Mouse (Mus musculus) midbrain, embryonic 13.5 days (tissue): ENCODE measurements at regions not wholly inside any gene's neighbourhood (a gene's known extent, or its start where the extent isn't known, plus 50 kb on each side); places are given as distances from the start of the nearest gene placed in this dataset.

Experiments used
- ATAC-seq: fragments of 200-750 bp; cut with Nextera tagmentation; 2 replicates; pipeline ENCODE4 v1.8.0; 2017; ENCODE audit warnings: mild to moderate bottlenecking, moderate TSS enrichment, moderate library complexity
- H3K27ac ChIP-seq: fragments of 300-500 bp; sonication (generic); 2 replicates; pipeline ENCODE4 v1.5.1; 2015; ENCODE audit warnings: inconsistent platforms, mild to moderate bottlenecking, moderate library complexity
- H3K27me3 ChIP-seq: fragments of 300-500 bp; sonication (generic); 2 replicates; pipeline ENCODE4 v1.6.1; 2015; ENCODE audit warnings: mild to moderate bottlenecking, inconsistent platforms
- H3K36me3 ChIP-seq: fragments of 300-500 bp; sonication (generic); 2 replicates; pipeline ENCODE4 v1.6.1; 2015; ENCODE audit warnings: mild to moderate bottlenecking, inconsistent platforms
- H3K4me1 ChIP-seq: fragments of 300-500 bp; sonication (generic); replicated peaks from 2 replicates; pipeline ENCODE4 v1.6.1; 2015; ENCODE audit warnings: inconsistent platforms
- H3K4me2 ChIP-seq: fragments of 300-500 bp; sonication (generic); replicated peaks from 2 replicates; pipeline ENCODE4 v1.6.1; 2015; ENCODE audit warnings: moderate library complexity, mild to moderate bottlenecking, inconsistent platforms
- H3K4me3 ChIP-seq: fragments of 300-500 bp; sonication (generic); replicated peaks from 2 replicates; pipeline ENCODE4 v1.5.1; 2015; ENCODE audit warnings: mild to moderate bottlenecking, inconsistent platforms
- H3K9ac ChIP-seq: fragments of 300-500 bp; sonication (generic); replicated peaks from 2 replicates; pipeline ENCODE4 v1.6.1; 2015; ENCODE audit warnings: mild to moderate bottlenecking, inconsistent platforms
- H3K9me3 ChIP-seq: fragments of 300-500 bp; sonication (generic); 2 replicates; pipeline ENCODE4 v1.6.1; 2016; ENCODE audit warnings: mild to moderate bottlenecking, inconsistent platforms
- WGBS: fragments of 180-500 bp; shearing (Covaris S2); methylation state at CpG from one replicate; pipeline ENCODE4 v1.1.7; 2015; 5-methylcytosine and 5-hydroxymethylcytosine counted together

- no peak for ATAC-seq
- no peaks in the 10 kb centered on the region for H3K9me3 ChIP-seq
- no peak overlapping the region for H3K4me2 ChIP-seq
- 89% methylated on average over 4 of the region's 4 CpGs for WGBS
- no peak overlapping the region for H3K27ac ChIP-seq
- no peak overlapping the region for H3K9ac ChIP-seq
- H3K27me3 ChIP-seq: no peaks in the 10 kb centered on the region
- no peak overlapping the region for H3K4me3 ChIP-seq
- no peaks in the 10 kb centered on the region for H3K36me3 ChIP-seq
- H3K4me1 ChIP-seq: 0 out of 2 replicates have a peak, but pooled peaks cover 3% of the 10 kb centered on the region
Observed at GRCm38 (mm10) chr13:52741371-52741770, 158.4 kb downstream of the Syk start.

GRCm38 (mm10) chr13:52756005-52756404 is 173.0 kb downstream of the Syk start:
- no peak overlapping the region for H3K9ac ChIP-seq
- H3K36me3 ChIP-seq: no peaks in the 10 kb centered on the region
- whole genome bisulfite sequencing: 64% methylated on average over 10 of the region's 10 CpGs
- peak; percentile 63 for ATAC-seq
- 0 out of 2 replicates have a peak, but pooled peaks cover 4% of the 10 kb centered on the region for H3K27me3 ChIP-seq
- no peak overlapping the region for H3K27ac ChIP-seq
- no peaks in the 10 kb centered on the region for H3K9me3 ChIP-seq
- 0 out of 2 replicates have a peak, but pooled peaks cover 7% of the 10 kb centered on the region for H3K4me1 ChIP-seq
- H3K4me3 ChIP-seq: no peak overlapping the region
- H3K4me2 ChIP-seq: no peak overlapping the region

- peaks cover 16% of the 10 kb centered on the region for H3K4me1 ChIP-seq
- H3K4me2 ChIP-seq: 0 out of 2 replicates have a peak overlapping the region, but pooled peaks have one; percentile 14
- no peaks in the 10 kb centered on the region for H3K9me3 ChIP-seq
- no peak overlapping the region for H3K9ac ChIP-seq
- H3K4me3 ChIP-seq: no peak overlapping the region
- H3K27me3 ChIP-seq: no peaks in the 10 kb centered on the region
- no peaks in the 10 kb centered on the region for H3K36me3 ChIP-seq
- H3K27ac ChIP-seq: no peak overlapping the region
- WGBS: 43% methylated on average over 13 of the region's 13 CpGs
- peak; percentile 60; the same call in 1 of the 2 replicates for ATAC-seq
Observed at GRCm38 (mm10) chr13:52765508-52766181, 163.8 kb downstream of the Auh start.

- no peak for ATAC-seq
- Histone ChIP-seq H3K27me3 (no peaks in the 10 kb centered on the region), H3K9me3 (no peaks in the 10 kb centered on the region), H3K9ac (no peak overlapping the region), H3K4me3 (no peak overlapping the region), H3K4me1 (peaks cover 16% of the 10 kb centered on the region), H3K27ac (no peak overlapping the region), H3K4me2 (no peak overlapping the region), H3K36me3 (no peaks in the 10 kb centered on the region)
- WGBS: 94% methylated on average over 2 of the region's 2 CpGs
Observed at GRCm38 (mm10) chr13:52766236-52766635, 163.2 kb downstream of the Auh start.

- Histone ChIP-seq H3K4me2 (no peak overlapping the region), H3K27ac (no peak overlapping the region), H3K9ac (no peak overlapping the region), H3K9me3 (no peaks in the 10 kb centered on the region), H3K36me3 (no peaks in the 10 kb centered on the region), H3K4me3 (no peak overlapping the region), H3K4me1 (peaks cover 13% of the 10 kb centered on the region), H3K27me3 (no peaks in the 10 kb centered on the region)
- 92% methylated on average over 8 of the region's 8 CpGs for WGBS
- ATAC-seq: no peak
Observed at GRCm38 (mm10) chr13:52769956-52770355, 159.5 kb downstream of the Auh start.

- no peak overlapping the region for H3K9ac ChIP-seq
- 92% methylated on average over 3 of the region's 3 CpGs for WGBS
- H3K36me3 ChIP-seq: no peaks in the 10 kb centered on the region
- no peak for ATAC-seq
- H3K4me1 ChIP-seq: no peaks in the 10 kb centered on the region
- no peak overlapping the region for H3K4me3 ChIP-seq
- H3K9me3 ChIP-seq: no peaks in the 10 kb centered on the region
- no peak overlapping the region for H3K4me2 ChIP-seq
- H3K27me3 ChIP-seq: no peaks in the 10 kb centered on the region
- H3K27ac ChIP-seq: no peak overlapping the region
Observed at GRCm38 (mm10) chr13:52771518-52771917, 158.0 kb downstream of the Auh start.

- Histone ChIP-seq H3K4me3 (no peak overlapping the region), H3K9ac (no peak overlapping the region), H3K4me1 (no peaks in the 10 kb centered on the region), H3K36me3 (no peaks in the 10 kb centered on the region), H3K27ac (no peak overlapping the region), H3K9me3 (no peaks in the 10 kb centered on the region), H3K4me2 (no peak overlapping the region), H3K27me3 (no peaks in the 10 kb centered on the region)
- no peak for ATAC-seq
- WGBS: 86% methylated on average over 4 of the region's 4 CpGs
Observed at GRCm38 (mm10) chr13:52772081-52772480, 157.4 kb downstream of the Auh start.

- H3K36me3 ChIP-seq: no peaks in the 10 kb centered on the region
- H3K4me3 ChIP-seq: no peak overlapping the region
- H3K9ac ChIP-seq: no peak overlapping the region
- H3K27ac ChIP-seq: no peak overlapping the region
- ATAC-seq: no peak
- no peaks in the 10 kb centered on the region for H3K4me1 ChIP-seq
- H3K4me2 ChIP-seq: no peak overlapping the region
- no peaks in the 10 kb centered on the region for H3K9me3 ChIP-seq
- no peaks in the 10 kb centered on the region for H3K27me3 ChIP-seq
- 75% methylated on average over 6 of the region's 6 CpGs for WGBS
Observed at GRCm38 (mm10) chr13:52777396-52778034, 152.0 kb downstream of the Auh start.

GRCm38 (mm10) chr13:52778848-52779247 is 150.6 kb downstream of the Auh start:
- H3K9ac ChIP-seq: no peak overlapping the region
- no peaks in the 10 kb centered on the region for H3K27me3 ChIP-seq
- no peaks in the 10 kb centered on the region for H3K4me1 ChIP-seq
- no peaks in the 10 kb centered on the region for H3K36me3 ChIP-seq
- ATAC-seq: no peak
- 49% methylated on average over 4 of the region's 4 CpGs for WGBS
- H3K27ac ChIP-seq: no peak overlapping the region
- H3K9me3 ChIP-seq: no peaks in the 10 kb centered on the region
- no peak overlapping the region for H3K4me2 ChIP-seq
- no peak overlapping the region for H3K4me3 ChIP-seq
